In the genomic region with DNA sequence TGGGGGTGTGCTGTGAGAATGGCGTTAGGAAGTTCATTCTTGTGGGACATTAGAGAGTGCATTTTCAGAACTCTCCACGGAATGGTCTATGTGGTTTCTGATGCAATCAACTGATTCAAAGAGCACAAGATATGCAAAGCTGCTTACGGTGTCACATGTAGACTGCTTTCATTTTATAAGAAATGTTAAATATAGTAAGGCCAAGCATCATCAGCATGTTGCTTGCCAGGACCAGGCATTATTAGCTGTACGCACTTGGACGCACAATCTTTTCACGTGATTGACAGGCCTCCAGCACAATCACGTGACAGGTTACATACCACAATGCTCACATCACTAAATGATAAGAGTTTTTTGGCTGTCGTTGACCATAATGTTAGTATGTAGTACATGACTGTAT, we compare ENCODE assay signal across 21 mouse cellular contexts. TPM values are rescaled to one million over a fixed set of nuclear protein-coding genes. Genes with fewer than 3 reads are reported as not detected.
DNase-seq lines count a peak whose midpoint lies in the region; ATAC-seq and TF ChIP-seq lines count a peak whose summit lies in the region.
"Had no signal": no experiment of that assay in that cellular context is flagged by ENCODE, and none has a peak within 500 bp of the region (broad histone marks: within the 10 kb centered on the region; RNA-seq: fewer than 3 reads in every experiment).

No protein-coding gene starts in this region.

- TF ChIP-seq POLR2A in MEL (IDR thresholded peaks at IDR 0.05; ENCODE audit: control insufficient read depth in 1 of 2, insufficient read depth in 1 of 2, low read depth in 1 of 2, low read length in 2 of 2, poor library complexity in 1 of 2): no peak

- TF ChIP-seq EP300 in MEL (IDR thresholded peaks at IDR 0.05; ENCODE audit: low read depth in 1 of 2, low read length in 2 of 2): no peak

- H3K79me2 ChIP-seq in MEL (ENCODE audit: control insufficient read depth, insufficient read depth, low read length, poor library complexity): peaks cover 3% of the 10 kb centered on the region

- H3K27ac ChIP-seq in heart, embryonic 16.5 days (ENCODE audit: low read length): peak overlapping the region; percentile 24; the same call in 1 of the 2 replicates
- H3K27ac ChIP-seq in heart, embryonic 10.5 days: no peak overlapping the region
- H3K27ac ChIP-seq in MEL (ENCODE audit: control insufficient read depth, low read depth, low read length): no peak overlapping the region
- no peak overlapping the region for H3K27ac ChIP-seq in midbrain, postnatal 0 days (ENCODE audit: low read depth, low read length)
- H3K27ac ChIP-seq: limb, embryonic 13.5 days; liver, embryonic 15.5 days; midbrain, embryonic 12.5 days had no signal

- 46% methylated on average over 8 of the region's 8 CpGs for WGBS in heart, embryonic 16.5 days
- WGBS in heart, embryonic 10.5 days: 73% methylated on average over 8 of the region's 8 CpGs
- WGBS in midbrain, postnatal 0 days: 86% methylated on average over 8 of the region's 8 CpGs

- TF ChIP-seq RAD21 in MEL (IDR thresholded peaks at IDR 0.05; ENCODE audit: low read depth, low read length): no peak

- no peaks in the 10 kb centered on the region for H3K9me3 ChIP-seq in heart, embryonic 16.5 days (replicated peaks; ENCODE audit: control insufficient read depth, low read length)
- no peaks in the 10 kb centered on the region for H3K9me3 ChIP-seq in heart, embryonic 10.5 days
- H3K9me3 ChIP-seq in MEL (replicated peaks; ENCODE audit: insufficient read depth, low read length): no peaks in the 10 kb centered on the region
- H3K9me3 ChIP-seq in midbrain, postnatal 0 days (ENCODE audit: low read length): no peaks in the 10 kb centered on the region
- H3K9me3 ChIP-seq: G1E; limb, embryonic 13.5 days; liver, embryonic 15.5 days; midbrain, embryonic 12.5 days had no signal

- H3K4me1 ChIP-seq in heart, embryonic 16.5 days (ENCODE audit: control insufficient read depth, insufficient read depth, low read length): peaks cover 7% of the 10 kb centered on the region
- peaks cover 4% of the 10 kb centered on the region; the same call in 1 of the 2 replicates for H3K4me1 ChIP-seq in heart, embryonic 10.5 days
- peaks cover 3 to 8% of the 10 kb centered on the region in 2 experiments for H3K4me1 ChIP-seq in MEL (ENCODE audit: control insufficient read depth in 1 of 2, insufficient read depth in 2 of 2, low read length in 2 of 2)
- no peaks in the 10 kb centered on the region for H3K4me1 ChIP-seq in midbrain, postnatal 0 days (ENCODE audit: insufficient read depth, low read length)
- H3K4me1 ChIP-seq: limb, embryonic 13.5 days had no signal

- H3K36me3 ChIP-seq in heart, embryonic 16.5 days (ENCODE audit: control insufficient read depth, insufficient read depth): no peaks in the 10 kb centered on the region
- no peaks in the 10 kb centered on the region for H3K36me3 ChIP-seq in heart, embryonic 10.5 days
- H3K36me3 ChIP-seq in MEL (ENCODE audit: control insufficient read depth in 1 of 2, insufficient read depth in 2 of 2, low read length in 2 of 2): peaks cover 0 to 10% of the 10 kb centered on the region in 2 experiments; a peak in 2 of 4 replicates
- no peaks in the 10 kb centered on the region for H3K36me3 ChIP-seq in midbrain, postnatal 0 days (ENCODE audit: insufficient read depth, low read length)
- H3K36me3 ChIP-seq: limb, embryonic 13.5 days; liver, embryonic 15.5 days; midbrain, embryonic 12.5 days had no signal

- no peak for DNase-seq in heart, embryonic 10.5 days (ENCODE audit: low spot score)
- DNase-seq in 3T3-L1 (ENCODE audit: low read depth, low spot score) (peak; percentile 73), MEL (ENCODE audit: low read depth, low spot score) (no peak)
- DNase-seq in midbrain, postnatal 0 days (ENCODE audit: low spot score): no peak
- DNase-seq in layer of hippocampus, postnatal 10 days (ENCODE audit: low spot score in 2 of 2): no peak
- DNase-seq: adrenal gland, adult 8-10 months; cerebellum, adult 18-20 months; gastrocnemius, postnatal 36 days; kidney, adult 18-20 months; kidney, postnatal 25 days; layer of hippocampus, adult 9-11 months; right cerebral cortex, adult 18-20 months; thymus, postnatal 36 days had no signal

- no peaks in the 10 kb centered on the region for H3K27me3 ChIP-seq in heart, embryonic 16.5 days (ENCODE audit: control insufficient read depth, insufficient read depth, low read length)
- no peaks in the 10 kb centered on the region for H3K27me3 ChIP-seq in heart, embryonic 10.5 days (ENCODE audit: insufficient read depth, poor library complexity, severe bottlenecking)
- no peaks in the 10 kb centered on the region for H3K27me3 ChIP-seq in MEL (ENCODE audit: control insufficient read depth in 1 of 2, insufficient read depth in 2 of 2, low read length in 2 of 2)
- H3K27me3 ChIP-seq in midbrain, postnatal 0 days (ENCODE audit: insufficient read depth, low read length): no peaks in the 10 kb centered on the region
- H3K27me3 ChIP-seq: limb, embryonic 13.5 days; liver, embryonic 15.5 days; midbrain, embryonic 12.5 days had no signal

- no peak overlapping the region for H3K9ac ChIP-seq in heart, embryonic 16.5 days (ENCODE audit: low read length)
- no peak overlapping the region for H3K9ac ChIP-seq in MEL (ENCODE audit: control insufficient read depth, low read depth, low read length, poor library complexity, severe bottlenecking)
- H3K9ac ChIP-seq in midbrain, postnatal 0 days (replicated peaks; ENCODE audit: low read length, poor library complexity, severe bottlenecking): no peak overlapping the region
- H3K9ac ChIP-seq: limb, embryonic 13.5 days; liver, embryonic 15.5 days; midbrain, embryonic 12.5 days had no signal

- H3K4me2 ChIP-seq in heart, embryonic 16.5 days (ENCODE audit: low read depth, low read length): peak overlapping the region; percentile 19; the same call in 1 of the 2 replicates
- no peak overlapping the region for H3K4me2 ChIP-seq in midbrain, postnatal 0 days (ENCODE audit: low read depth, low read length, poor library complexity, severe bottlenecking)
- H3K4me2 ChIP-seq: limb, embryonic 13.5 days; liver, embryonic 15.5 days; midbrain, embryonic 12.5 days had no signal

- no peak for TF ChIP-seq CTCF in MEL (IDR thresholded peaks at IDR 0.05 in 2 of 3, conservative IDR thresholded peaks at IDR 0.05 in 1 of 3; ENCODE audit: control insufficient read depth in 1 of 3, insufficient read depth in 1 of 3, low read depth in 2 of 3, low read length in 3 of 3, poor library complexity in 1 of 3, severe bottlenecking in 1 of 3)
- TF ChIP-seq CTCF in midbrain, postnatal 0 days (IDR thresholded peaks at IDR 0.05): no peak

- no peak overlapping the region for H3K4me3 ChIP-seq in heart, embryonic 16.5 days (ENCODE audit: low read length)
- H3K4me3 ChIP-seq in heart, embryonic 10.5 days: no peak overlapping the region
- no peak overlapping the region for H3K4me3 ChIP-seq in MEL (ENCODE audit: control insufficient read depth in 1 of 2, insufficient read depth in 1 of 2, low read depth in 2 of 2, low read length in 2 of 2)
- no peak overlapping the region for H3K4me3 ChIP-seq in midbrain, postnatal 0 days (ENCODE audit: low read depth, low read length)
- H3K4me3 ChIP-seq: erythroblast, embryonic 14.5 days; limb, embryonic 13.5 days; liver, embryonic 15.5 days; midbrain, embryonic 12.5 days had no signal

- no peak for ATAC-seq in heart, embryonic 16.5 days (replicated peaks; ENCODE audit: extremely low read depth, insufficient read depth, low FRiP score)
- ATAC-seq in megakaryocyte progenitor cell, adult 5-6 weeks (replicated peaks; ENCODE audit: poor library complexity): peak; percentile 15; the same call in 1 of the 2 replicates
- ATAC-seq in midbrain, postnatal 0 days (ENCODE audit: low FRiP score): no peak
- ATAC-seq: forebrain, embryonic 14.5 days had no signal

TF ChIP-seq in MEL, 35 proteins besides CTCF, POLR2A, EP300 and RAD21 (continues in another document):
- TF ChIP-seq MAX (IDR thresholded peaks at IDR 0.05; ENCODE audit: low read length): no peak
- TF ChIP-seq POLR2AphosphoS5 (IDR thresholded peaks at IDR 0.05; ENCODE audit: borderline replicate concordance, low read depth, low read length): no peak
- TF ChIP-seq ETS1 (IDR thresholded peaks at IDR 0.05; ENCODE audit: low read depth, low read length): peak; percentile 28; the same call in 1 of the 2 replicates
- TF ChIP-seq BHLHE40 (IDR thresholded peaks at IDR 0.05; ENCODE audit: borderline replicate concordance, low read depth, low read length): peak; percentile 69; the same call in 1 of the 2 replicates
- TF ChIP-seq NELFE (IDR thresholded peaks at IDR 0.05; ENCODE audit: low read depth, low read length): no peak
- TF ChIP-seq ZKSCAN1 (IDR thresholded peaks at IDR 0.05; ENCODE audit: low read depth, low read length): no peak
- no peak for TF ChIP-seq ELF1 (IDR thresholded peaks at IDR 0.05; ENCODE audit: low read depth, low read length)
- TF ChIP-seq GABPA (IDR thresholded peaks at IDR 0.05; ENCODE audit: low read depth, low read length): no peak
- TF ChIP-seq TCF12 (IDR thresholded peaks at IDR 0.05; ENCODE audit: low read depth, low read length): no peak

RNA-seq across cellular contexts. Expression of gene Rtn3, which starts 4.6 kb away (rescaled TPM):
- 134 and 139 TPM in 2 replicates for polyA plus RNA-seq in heart, embryonic 16.5 days (2015; fragmentation: Nextera tagmentation; extraction: Ambion mirVana)
- 132 and 143 TPM in 2 replicates for polyA plus RNA-seq in heart, embryonic 10.5 days (2016; fragmentation: Nextera tagmentation; extraction: Ambion mirVana)
- 33.4 and 38.4 TPM in 2 replicates for total RNA-seq in MEL (2012; rRNA removed)
- 100 to 1,000 TPM in 1 of 2 experiments, not detected in 1; 118 TPM for polyA plus RNA-seq in MEL (2012; ENCODE audit: insufficient read depth in 1 of 2, insufficient read length in 2 of 2, low read depth in 1 of 2, low replicate concordance in 2 of 2, missing spikeins in 1 of 2)
- total RNA-seq in megakaryocyte progenitor cell, adult 5-6 weeks (2015): 281 and 296 TPM in 2 replicates
- 85.5 and 97.7 TPM in 2 replicates for total RNA-seq in megakaryocyte progenitor cell, adult 5-6 weeks (2017)
- total RNA-seq in midbrain, postnatal 0 days (2014; rRNA removed): 420 and 473 TPM in 2 replicates
- 741 and 750 TPM in 2 replicates for polyA plus RNA-seq in midbrain, postnatal 0 days (2015; fragmentation: Nextera tagmentation; extraction: Ambion mirVana)
- 100 to 1,000 TPM; 769 to 828 TPM for total RNA-seq in layer of hippocampus, postnatal 10 days (2021)

RNA-seq across cellular contexts. Expression of gene Atl3, which starts 6.2 kb away (rescaled TPM):
- 9.2 and 10.3 TPM in 2 replicates for polyA plus RNA-seq in heart, embryonic 16.5 days (2015; fragmentation: Nextera tagmentation; extraction: Ambion mirVana)
- 7.7 and 8.4 TPM in 2 replicates for polyA plus RNA-seq in heart, embryonic 10.5 days (2016; fragmentation: Nextera tagmentation; extraction: Ambion mirVana)
- 12.7 and 16.4 TPM in 2 replicates for total RNA-seq in MEL (2012; rRNA removed)
- 10 to 100 TPM in 1 of 2 experiments, not detected in 1; 15.3 TPM for polyA plus RNA-seq in MEL (2012; ENCODE audit: insufficient read depth in 1 of 2, insufficient read length in 2 of 2, low read depth in 1 of 2, low replicate concordance in 2 of 2, missing spikeins in 1 of 2)
- total RNA-seq in megakaryocyte progenitor cell, adult 5-6 weeks (2015): 45.3 and 45.7 TPM in 2 replicates
- total RNA-seq in megakaryocyte progenitor cell, adult 5-6 weeks (2017): 51.2 and 59.5 TPM in 2 replicates
- 10.2 and 18.5 TPM in 2 replicates for total RNA-seq in midbrain, postnatal 0 days (2014; rRNA removed)
- 5.3 and 5.5 TPM in 2 replicates for polyA plus RNA-seq in midbrain, postnatal 0 days (2015; fragmentation: Nextera tagmentation; extraction: Ambion mirVana)
- total RNA-seq in layer of hippocampus, postnatal 10 days (2021): 10 to 100 TPM; 21.8 to 22.4 TPM
